Mouse (Mus musculus): ENCODE data around the gene Fgfr2. TPM values are rescaled to one million over a fixed set of nuclear protein-coding genes. Genes with fewer than 3 reads are reported as not detected.

Fgfr2 gene
- polyA plus RNA-seq, 1 experiment from 2014 or later, result 93.6 TPM

DNA sequence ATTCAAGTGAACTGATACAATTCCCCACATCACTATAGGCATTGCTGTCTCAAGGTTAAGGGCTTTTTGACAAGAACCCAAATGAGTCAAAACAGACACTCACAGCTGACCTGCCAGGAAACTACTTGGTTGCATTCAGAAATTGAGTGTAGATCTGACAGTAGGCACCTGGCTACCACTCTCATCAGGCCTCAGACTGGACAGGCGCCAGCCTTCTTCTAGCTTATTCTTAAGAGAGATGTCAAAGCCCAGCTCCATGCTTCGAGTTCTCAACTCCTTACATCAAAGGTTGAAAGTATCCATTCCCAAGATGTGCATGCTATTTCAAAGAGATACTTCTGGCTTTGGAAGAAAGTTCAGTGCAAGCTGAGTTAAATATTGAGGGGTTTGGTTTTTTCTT is 2417.9 kb downstream of the Fgfr2 start:
- 0 out of 2 replicates have a peak, but pooled peaks cover 2% of the 10 kb centered on the region for H3K4me1 ChIP-seq (replicated peaks; ENCODE audit: control insufficient read depth, insufficient read depth, low read length)
- H3K4me2 ChIP-seq (ENCODE audit: low read depth, low read length, severe bottlenecking), result no peak overlapping the region
- no peak overlapping the region for H3K4me3 ChIP-seq (ENCODE audit: low read depth, low read length)
- WGBS, result 89% methylated on average over 2 of the region's 2 CpGs
- ATAC-seq (replicated peaks; ENCODE audit: low FRiP score) (no peak), DNase-seq (ENCODE audit: low spot score) (no peak)
- H3K27ac ChIP-seq (ENCODE audit: low read depth, low read length), result no peak overlapping the region
- no peaks in the 10 kb centered on the region for H3K9me3 ChIP-seq (ENCODE audit: control insufficient read depth, low read length)
- H3K36me3 ChIP-seq (ENCODE audit: control insufficient read depth, insufficient read depth, low read length), result no peaks in the 10 kb centered on the region
- H3K27me3 ChIP-seq (ENCODE audit: control insufficient read depth, insufficient read depth, low read length), result no peaks in the 10 kb centered on the region
- no peak overlapping the region for H3K9ac ChIP-seq (ENCODE audit: low read length)

GRCm38 (mm10) chr7:130701336-130701735 is 2421.8 kb downstream of the Fgfr2 start:
- H3K4me2 ChIP-seq (ENCODE audit: low read depth, low read length, severe bottlenecking), result no peak overlapping the region
- 0 out of 2 replicates have a peak, but pooled peaks cover 4% of the 10 kb centered on the region for H3K4me1 ChIP-seq (replicated peaks; ENCODE audit: control insufficient read depth, insufficient read depth, low read length)
- DNase-seq (ENCODE audit: low spot score) (no peak), ATAC-seq (replicated peaks; ENCODE audit: low FRiP score) (no peak)
- no peaks in the 10 kb centered on the region for H3K36me3 ChIP-seq (ENCODE audit: control insufficient read depth, insufficient read depth, low read length)
- H3K27me3 ChIP-seq (ENCODE audit: control insufficient read depth, insufficient read depth, low read length), result no peaks in the 10 kb centered on the region
- H3K9me3 ChIP-seq (ENCODE audit: control insufficient read depth, low read length), result no peaks in the 10 kb centered on the region
- no peak overlapping the region for H3K9ac ChIP-seq (ENCODE audit: low read length)
- WGBS, result 79% methylated on average over 1 of the region's 1 CpGs
- no peak overlapping the region for H3K4me3 ChIP-seq (ENCODE audit: low read depth, low read length)
- no peak overlapping the region for H3K27ac ChIP-seq (ENCODE audit: low read depth, low read length)

- Histone ChIP-seq H3K4me3 (ENCODE audit: low read depth, low read length) (no peak overlapping the region), H3K4me2 (ENCODE audit: low read depth, low read length, severe bottlenecking) (no peak overlapping the region), H3K27ac (ENCODE audit: low read depth, low read length) (no peak overlapping the region), H3K4me1 (replicated peaks; ENCODE audit: control insufficient read depth, insufficient read depth, low read length) (peaks cover 15% of the 10 kb centered on the region), H3K9me3 (ENCODE audit: control insufficient read depth, low read length) (no peaks in the 10 kb centered on the region), H3K36me3 (ENCODE audit: control insufficient read depth, insufficient read depth, low read length) (no peaks in the 10 kb centered on the region), H3K27me3 (ENCODE audit: control insufficient read depth, insufficient read depth, low read length) (no peaks in the 10 kb centered on the region), H3K9ac (ENCODE audit: low read length) (no peak overlapping the region)
- ATAC-seq (replicated peaks; ENCODE audit: low FRiP score) (no peak), DNase-seq (ENCODE audit: low spot score) (no peak)
Measured at GRCm38 (mm10) chr7:130698480-130698879, 2424.7 kb downstream of the Fgfr2 start.

DNA sequence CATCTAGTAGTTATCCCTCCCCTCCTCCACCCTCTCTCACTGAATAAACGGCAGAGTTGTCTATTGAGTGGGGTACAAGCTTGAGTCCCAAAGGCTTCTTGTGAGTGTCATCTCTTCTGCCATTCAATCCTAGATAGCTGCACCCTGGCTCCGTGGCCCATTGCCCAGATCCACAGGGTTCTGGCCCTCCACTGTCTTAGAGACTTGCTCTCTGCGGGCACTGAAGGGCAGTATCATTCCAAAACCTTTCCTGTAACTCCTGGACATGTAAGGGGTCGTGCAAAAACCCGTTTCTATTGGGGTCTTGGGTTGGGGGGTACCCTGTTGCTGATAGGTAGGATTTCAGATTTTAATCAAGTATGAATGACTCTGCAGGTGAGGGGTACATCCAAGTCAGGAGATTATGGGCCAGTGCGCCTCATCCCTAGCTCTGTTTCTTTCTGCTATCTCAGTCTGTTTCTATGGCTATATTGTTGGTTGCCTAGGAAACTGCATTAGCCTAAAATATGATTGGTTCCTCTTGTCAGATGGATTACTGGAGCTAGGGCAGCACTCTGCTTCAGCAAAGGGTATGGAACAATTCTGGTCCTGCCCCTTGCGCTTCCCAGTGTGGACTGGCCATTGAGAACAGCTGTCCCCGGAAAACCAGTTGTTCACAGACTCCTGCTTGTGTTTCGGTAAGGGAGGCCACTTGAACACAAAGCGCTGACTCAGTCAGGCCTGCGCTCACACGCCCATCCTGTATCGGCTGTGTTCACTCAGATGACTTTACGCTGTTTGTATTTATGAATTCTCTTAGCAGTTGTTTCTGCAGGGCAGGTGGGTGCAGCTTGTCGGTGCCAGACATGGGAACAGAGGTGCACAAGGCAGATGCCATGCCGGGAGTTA is 2426.6 kb downstream of the Fgfr2 start:
- ATAC-seq (replicated peaks; ENCODE audit: low FRiP score) (no peak), DNase-seq (ENCODE audit: low spot score) (no peak)
- no peaks in the 10 kb centered on the region for H3K36me3 ChIP-seq (ENCODE audit: control insufficient read depth, insufficient read depth, low read length)
- H3K9ac ChIP-seq (ENCODE audit: low read length), result no peak overlapping the region
- no peak overlapping the region for H3K27ac ChIP-seq (ENCODE audit: low read depth, low read length)
- no peaks in the 10 kb centered on the region for H3K27me3 ChIP-seq (ENCODE audit: control insufficient read depth, insufficient read depth, low read length)
- H3K9me3 ChIP-seq (ENCODE audit: control insufficient read depth, low read length), result no peaks in the 10 kb centered on the region
- peaks cover 19% of the 10 kb centered on the region for H3K4me1 ChIP-seq (replicated peaks; ENCODE audit: control insufficient read depth, insufficient read depth, low read length)
- H3K4me3 ChIP-seq (ENCODE audit: low read depth, low read length), result no peak overlapping the region
- no peak overlapping the region for H3K4me2 ChIP-seq (ENCODE audit: low read depth, low read length, severe bottlenecking)
- WGBS, result 84% methylated on average over 16 of the region's 16 CpGs

DNA sequence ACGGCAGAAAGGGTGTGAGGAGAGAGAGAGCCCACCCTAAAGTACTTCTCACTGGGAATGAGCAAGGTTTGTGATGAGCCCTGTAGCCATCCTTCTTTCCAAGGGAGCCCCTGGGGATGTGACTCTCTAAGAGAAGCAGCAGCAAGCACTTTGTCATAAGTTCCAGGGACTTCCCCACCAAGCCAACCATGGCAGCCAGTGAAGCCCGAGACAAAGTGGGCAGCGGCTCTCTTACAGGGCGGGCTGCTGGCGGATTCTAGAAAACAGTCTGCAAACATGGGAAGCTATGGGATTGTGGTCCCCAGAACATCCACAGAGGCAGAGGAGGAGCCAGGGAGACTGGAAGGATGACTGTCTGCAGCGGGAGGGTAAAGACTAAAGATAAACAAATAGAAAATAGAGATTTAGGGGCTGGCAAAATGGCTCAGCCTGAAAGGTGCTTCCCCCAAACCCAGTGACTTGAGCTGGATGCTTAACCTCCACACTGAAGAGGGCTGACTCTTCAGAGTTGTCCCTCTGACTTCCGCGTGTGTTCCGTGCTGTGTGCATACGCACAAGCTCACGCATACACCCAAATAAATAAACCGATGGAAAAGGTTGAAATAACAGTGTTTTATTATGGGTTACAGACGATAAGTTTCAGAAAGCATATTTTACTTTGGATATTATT is 2427.3 kb downstream of the Fgfr2 start:
- DNase-seq (ENCODE audit: low spot score) (no peak), ATAC-seq (replicated peaks; ENCODE audit: low FRiP score) (no peak)
- no peaks in the 10 kb centered on the region for H3K9me3 ChIP-seq (ENCODE audit: control insufficient read depth, low read length)
- H3K4me3 ChIP-seq (ENCODE audit: low read depth, low read length), result no peak overlapping the region
- no peak overlapping the region for H3K9ac ChIP-seq (ENCODE audit: low read length)
- no peak overlapping the region for H3K4me2 ChIP-seq (ENCODE audit: low read depth, low read length, severe bottlenecking)
- no peaks in the 10 kb centered on the region for H3K36me3 ChIP-seq (ENCODE audit: control insufficient read depth, insufficient read depth, low read length)
- peaks cover 19% of the 10 kb centered on the region for H3K4me1 ChIP-seq (replicated peaks; ENCODE audit: control insufficient read depth, insufficient read depth, low read length)
- H3K27me3 ChIP-seq (ENCODE audit: control insufficient read depth, insufficient read depth, low read length), result no peaks in the 10 kb centered on the region
- 81% methylated on average over 13 of the region's 13 CpGs for WGBS
- H3K27ac ChIP-seq (ENCODE audit: low read depth, low read length), result no peak overlapping the region

GRCm38 (mm10) chr7:130693800-130694193 is 2429.4 kb downstream of the Fgfr2 start:
- H3K4me3 ChIP-seq (ENCODE audit: low read depth, low read length), result peak overlapping the region; percentile 72
- H3K27me3 ChIP-seq (ENCODE audit: control insufficient read depth, insufficient read depth, low read length), result no peaks in the 10 kb centered on the region
- H3K9ac ChIP-seq (ENCODE audit: low read length), result peak overlapping the region; percentile 94
- peaks cover 19% of the 10 kb centered on the region for H3K4me1 ChIP-seq (replicated peaks; ENCODE audit: control insufficient read depth, insufficient read depth, low read length)
- WGBS, result 14% methylated on average over 11 of the region's 11 CpGs
- H3K36me3 ChIP-seq (ENCODE audit: control insufficient read depth, insufficient read depth, low read length), result no peaks in the 10 kb centered on the region
- H3K9me3 ChIP-seq (ENCODE audit: control insufficient read depth, low read length), result no peaks in the 10 kb centered on the region
- ATAC-seq (replicated peaks; ENCODE audit: low FRiP score) (0 out of 2 replicates have a peak, but pooled peaks have one; percentile 34), DNase-seq (ENCODE audit: low spot score) (peak; percentile 67)
- H3K4me2 ChIP-seq (ENCODE audit: low read depth, low read length, severe bottlenecking), result peak overlapping the region; percentile 59
- H3K27ac ChIP-seq (ENCODE audit: low read depth, low read length), result peak overlapping the region; percentile 97; the same call in 1 of the 2 replicates

DNA sequence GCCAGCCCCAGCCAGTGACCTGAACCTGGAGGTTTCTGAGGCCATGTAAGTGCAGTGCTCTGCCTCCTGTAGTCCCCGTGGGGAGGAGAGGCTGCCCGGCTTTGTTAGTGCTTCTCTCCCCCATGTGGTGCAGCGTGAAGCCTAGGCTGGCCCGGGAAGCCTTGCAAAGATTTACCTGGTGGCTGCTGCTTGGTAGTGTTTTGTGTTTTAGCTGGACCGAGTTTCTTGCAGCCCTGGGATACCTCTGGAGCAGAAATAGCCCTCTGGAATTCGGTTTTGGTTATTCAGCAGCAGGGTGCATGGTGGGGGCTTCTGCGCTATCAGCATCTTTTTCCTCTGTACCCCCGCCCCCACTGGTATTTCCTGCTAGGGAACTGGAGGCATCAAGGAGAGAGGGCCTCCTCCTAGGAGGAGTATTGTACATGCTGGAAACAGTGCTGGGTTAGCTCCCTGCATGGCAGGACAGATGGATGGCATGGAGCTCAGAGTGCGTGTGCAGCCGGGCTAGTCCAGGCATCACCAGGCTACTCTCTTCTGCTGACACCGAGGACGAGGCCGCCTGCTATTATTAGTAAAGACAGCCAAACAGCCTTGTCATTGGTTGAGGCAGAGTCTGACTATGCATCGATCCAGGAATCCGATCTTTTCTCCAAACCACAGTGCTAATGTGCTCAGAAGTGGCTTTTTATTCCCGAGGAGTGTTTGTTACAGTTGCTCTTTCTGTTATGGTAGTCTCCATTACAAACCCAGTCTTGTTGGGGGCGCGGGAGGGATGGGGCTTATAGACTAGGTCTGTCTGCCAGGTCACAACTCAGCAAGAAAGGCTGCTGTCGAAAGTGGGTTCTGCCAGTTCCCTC is 2430.0 kb downstream of the Fgfr2 start:
- no peak for DNase-seq (ENCODE audit: low spot score)

DNA sequence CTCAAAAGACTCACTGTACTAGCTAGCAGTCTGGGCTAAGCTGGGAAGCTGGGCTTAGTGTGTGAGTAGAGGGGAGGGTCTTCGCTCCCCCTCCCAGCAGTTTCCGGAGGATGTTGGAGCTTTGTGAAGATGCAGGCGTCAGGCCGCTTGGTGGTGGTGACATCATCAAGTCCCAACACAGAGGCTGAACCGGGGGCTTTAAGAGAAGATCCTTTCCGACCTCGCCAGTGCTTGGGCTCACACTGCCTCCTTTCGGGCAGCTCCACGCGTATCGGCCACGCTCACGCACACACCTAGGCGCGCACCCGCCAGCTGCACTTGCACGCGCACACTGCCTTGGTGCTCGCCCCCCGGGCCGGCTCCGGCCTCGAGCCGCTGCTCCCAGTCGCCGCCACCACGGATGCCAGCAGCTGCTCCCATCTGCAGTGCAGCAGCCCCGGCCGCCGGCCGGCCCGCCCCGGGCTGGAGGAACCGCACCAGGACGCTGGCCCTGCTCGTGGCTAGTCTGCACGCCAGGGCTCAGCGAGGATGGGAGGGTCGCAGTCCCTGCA is 2430.7 kb downstream of the Fgfr2 start:
- peak; percentile 90 for ATAC-seq (replicated peaks; ENCODE audit: low FRiP score)
- under 1% methylated on average over 39 of the region's 39 CpGs for WGBS

More for the DNA sequence above, 2430.0 kb downstream of the Fgfr2 start:
- WGBS, result 2% methylated on average over 19 of the region's 19 CpGs
- peak; percentile 65; the same call in 1 of the 2 replicates for ATAC-seq (replicated peaks; ENCODE audit: low FRiP score)
- peak overlapping the region; percentile 72 for H3K4me3 ChIP-seq (ENCODE audit: low read depth, low read length)
- no peaks in the 10 kb centered on the region for H3K9me3 ChIP-seq (ENCODE audit: control insufficient read depth, low read length)
- peak overlapping the region; percentile 94 for H3K9ac ChIP-seq (ENCODE audit: low read length)
- H3K4me2 ChIP-seq (ENCODE audit: low read depth, low read length, severe bottlenecking), result peak overlapping the region; percentile 59
- no peaks in the 10 kb centered on the region for H3K27me3 ChIP-seq (ENCODE audit: control insufficient read depth, insufficient read depth, low read length)
- H3K27ac ChIP-seq (ENCODE audit: low read depth, low read length), result peak overlapping the region; percentile 97
- H3K4me1 ChIP-seq (replicated peaks; ENCODE audit: control insufficient read depth, insufficient read depth, low read length), result peaks cover 19% of the 10 kb centered on the region
- no peaks in the 10 kb centered on the region for H3K36me3 ChIP-seq (ENCODE audit: control insufficient read depth, insufficient read depth, low read length)

More for the DNA sequence above, 2430.7 kb downstream of the Fgfr2 start:
- no peaks in the 10 kb centered on the region for H3K9me3 ChIP-seq (ENCODE audit: control insufficient read depth, low read length)
- H3K4me3 ChIP-seq (ENCODE audit: low read depth, low read length), result peak overlapping the region; percentile 72
- peak overlapping the region; percentile 97 for H3K27ac ChIP-seq (ENCODE audit: low read depth, low read length)
- peak; percentile 91 for DNase-seq (ENCODE audit: low spot score)
- H3K27me3 ChIP-seq (ENCODE audit: control insufficient read depth, insufficient read depth, low read length), result no peaks in the 10 kb centered on the region
- peaks cover 19% of the 10 kb centered on the region for H3K4me1 ChIP-seq (replicated peaks; ENCODE audit: control insufficient read depth, insufficient read depth, low read length)
- H3K9ac ChIP-seq (ENCODE audit: low read length), result peak overlapping the region; percentile 94
- H3K36me3 ChIP-seq (ENCODE audit: control insufficient read depth, insufficient read depth, low read length), result no peaks in the 10 kb centered on the region
- H3K4me2 ChIP-seq (ENCODE audit: low read depth, low read length, severe bottlenecking), result peak overlapping the region; percentile 59
